Mouse (Mus musculus): ENCODE measurements around the gene 1110032F04Rik.

DNA sequence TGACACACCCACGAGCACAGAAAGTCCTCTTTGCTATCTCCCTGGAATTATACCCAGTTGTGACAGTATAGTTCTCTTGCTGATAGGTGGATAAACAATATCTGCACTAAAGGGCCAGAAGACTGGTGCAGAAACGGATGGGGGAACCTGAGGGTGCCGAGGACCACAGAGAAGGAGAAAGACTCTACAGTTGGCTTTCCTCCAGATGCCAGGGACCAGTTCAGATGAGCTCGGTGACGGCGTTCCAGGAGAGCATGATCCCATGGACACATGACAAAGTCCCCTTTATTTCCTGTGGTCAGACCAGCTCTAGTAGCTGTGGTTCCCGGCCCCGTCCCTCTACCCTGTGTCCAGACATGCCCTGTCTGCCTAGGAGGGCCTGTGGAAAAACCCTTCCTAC lies 44.2 kb upstream of the 1110032F04Rik start:
- TF ChIP-seq POLR2A (IDR thresholded peaks at IDR 0.05; ENCODE audit: insufficient read depth, low read depth, low read length) (no peak), CTCF (IDR thresholded peaks at IDR 0.05) (no peak)

All from heart, adult 2 months (tissue).